Mouse (Mus musculus) hindbrain, embryonic 11.5 days (tissue): Measurements from ENCODE around the gene Cpt1b. TPM values are rescaled to one million over a fixed set of nuclear protein-coding genes. Genes with fewer than 3 reads are reported as not detected.

Experiments used
- ATAC-seq: fragments of 200-750 bp; cut with Nextera tagmentation; 2 replicates; pipeline ENCODE4 v1.8.0; 2017; ENCODE audit warnings: mild to moderate bottlenecking, moderate TSS enrichment, moderate library complexity; ENCODE audit not compliant: low FRiP score
- DNase-seq: peaks from one replicate; pipeline ENCODE4 v3.0.0-alpha.2; 2015; ENCODE audit warnings: low spot score
- H3K27ac ChIP-seq: fragments of 300-500 bp; sonication (generic); 2 replicates; pipeline ENCODE4 v1.5.1; 2014; ENCODE audit warnings: mild to moderate bottlenecking, low read depth, low read length
- H3K27me3 ChIP-seq: fragments of 300-500 bp; sonication (generic); 2 replicates; pipeline ENCODE4 v1.6.1; 2014; ENCODE audit warnings: mild to moderate bottlenecking, low read length, moderate library complexity, mixed read lengths; ENCODE audit not compliant: control insufficient read depth, insufficient read depth
- H3K36me3 ChIP-seq: fragments of 300-500 bp; sonication (generic); 2 replicates; pipeline ENCODE4 v1.6.1; 2014; ENCODE audit warnings: mild to moderate bottlenecking, low read length, moderate library complexity, mixed read lengths; ENCODE audit not compliant: control insufficient read depth, insufficient read depth
- H3K4me1 ChIP-seq: fragments of 300-500 bp; sonication (generic); replicated peaks from 2 replicates; pipeline ENCODE4 v1.6.1; 2014; ENCODE audit warnings: low read length, mixed read lengths; ENCODE audit not compliant: control insufficient read depth, insufficient read depth
- H3K4me2 ChIP-seq: fragments of 300-500 bp; sonication (generic); replicated peaks from 2 replicates; pipeline ENCODE4 v1.6.1; 2014; ENCODE audit warnings: mild to moderate bottlenecking, low read depth, low read length
- H3K4me3 ChIP-seq: fragments of 300-500 bp; sonication (generic); 2 replicates; pipeline ENCODE4 v1.5.1; 2014; ENCODE audit warnings: low read depth, low read length
- H3K9ac ChIP-seq: fragments of 300-500 bp; sonication (generic); 2 replicates; pipeline ENCODE4 v1.6.1; 2014; ENCODE audit warnings: low read depth, low read length
- H3K9me3 ChIP-seq: fragments of 300-500 bp; sonication (generic); 2 replicates; pipeline ENCODE4 v1.6.1; 2016; ENCODE audit warnings: low read length; ENCODE audit not compliant: control insufficient read depth
- WGBS: fragments of 180-500 bp; shearing (Covaris S2); extraction: QIAGEN DNeasy Blood & Tissue Kit; methylation state at CpG from one replicate; pipeline ENCODE4 v1.1.7; 2014; 5-methylcytosine and 5-hydroxymethylcytosine counted together
- polyA plus RNA-seq: library from polyadenylated mRNA; unstranded; fragments of >200 nt; fragmentation: Nextera tagmentation; extraction: Ambion mirVana; gene quantifications from 2 replicates; pipeline ENCODE4 v1.2.1, GENCODE M21; 2014

Gene Cpt1b
- polyA plus RNA-seq, 1 experiment from 2014 or later: 0.93 TPM

DNA sequence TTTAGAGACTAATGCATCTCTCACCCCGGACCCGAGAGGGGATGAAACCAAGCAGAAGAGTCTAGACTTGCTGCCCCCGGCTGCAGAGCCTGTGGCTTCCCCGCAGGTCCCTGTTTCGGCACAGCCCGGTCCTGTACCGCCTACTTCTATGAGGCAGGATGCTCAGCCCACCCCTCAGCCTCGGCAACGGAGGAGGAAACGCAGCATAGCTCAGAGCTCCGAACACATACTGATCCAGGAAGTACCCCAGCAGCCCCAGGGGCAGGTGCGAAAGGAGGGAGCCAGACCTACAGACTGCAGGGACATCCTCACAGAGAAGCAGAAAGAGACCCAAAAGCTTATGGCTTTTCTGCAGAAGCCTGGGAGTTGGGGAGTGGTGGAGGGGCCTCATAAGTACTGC, 38.5 kb downstream of the Cpt1b start:
- ATAC-seq: no peak
- H3K9ac ChIP-seq: no peak overlapping the region
- no peaks in the 10 kb centered on the region for H3K27me3 ChIP-seq
- DNase-seq: no peak
- H3K27ac ChIP-seq: no peak overlapping the region
- 49% methylated on average over 12 of the region's 12 CpGs for WGBS
- no peaks in the 10 kb centered on the region for H3K36me3 ChIP-seq
- H3K4me3 ChIP-seq: no peak overlapping the region
- H3K9me3 ChIP-seq: no peaks in the 10 kb centered on the region
- no peak overlapping the region for H3K4me2 ChIP-seq
- no peaks in the 10 kb centered on the region for H3K4me1 ChIP-seq

DNA sequence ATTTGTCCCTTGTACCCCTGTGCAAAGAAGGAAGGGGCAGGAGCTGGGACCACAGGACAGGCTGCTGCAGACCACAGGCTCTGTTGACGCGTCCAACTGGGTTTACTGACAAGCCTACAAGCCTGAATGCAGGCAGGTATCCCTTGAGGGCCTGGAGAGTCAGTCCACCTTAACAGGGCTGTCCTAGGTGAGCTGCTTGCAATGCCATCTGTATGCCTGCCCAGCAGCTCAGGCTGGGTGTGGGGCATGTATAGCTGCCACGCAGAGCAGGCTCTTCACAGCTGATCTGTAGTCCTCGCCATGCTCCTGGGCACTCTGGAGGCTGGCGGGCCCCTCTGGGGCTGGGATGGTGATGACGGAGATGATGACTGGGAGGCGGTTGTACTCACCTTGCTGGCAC, 41.0 kb downstream of the Cpt1b start, which contains the start of gene Klhdc7b:
TSS of gene Klhdc7b (plus strand) at position 301 of the 400 bp plus-strand sequence.
- Histone ChIP-seq H3K27me3 (peaks cover 1% of the 10 kb centered on the region), H3K27ac (no peak within 1 kb of the TSS)

GRCm38 (mm10) chr15:89379429-89379828, 46.2 kb downstream of the Cpt1b start:
- Histone ChIP-seq H3K9ac (peak overlapping the region; percentile 35), H3K4me2 (peak overlapping the region; percentile 62), H3K27ac (no peak overlapping the region), H3K4me3 (peak overlapping the region; percentile 32), H3K36me3 (no peaks in the 10 kb centered on the region), H3K9me3 (no peaks in the 10 kb centered on the region), H3K27me3 (peaks cover 32% of the 10 kb centered on the region), H3K4me1 (no peaks in the 10 kb centered on the region; the same call in 1 of the 2 replicates)
- ATAC-seq: no peak
- 18% methylated on average over 10 of the region's 10 CpGs for WGBS
- no peak for DNase-seq

More for the DNA sequence above, 41.0 kb downstream of the Cpt1b start, which contains the start of gene Klhdc7b:
- ATAC-seq (no peak), DNase-seq (no peak)
- H3K9ac ChIP-seq: no peak within 1 kb of the TSS
- no peak within 1 kb of the TSS for H3K4me2 ChIP-seq
- no peak within 1 kb of the TSS for H3K4me3 ChIP-seq
- H3K36me3 ChIP-seq: no peaks in the 10 kb centered on the region
- no peaks in the 10 kb centered on the region for H3K9me3 ChIP-seq
- 91% methylated on average over 7 of the region's 7 CpGs for WGBS
- no peaks in the 10 kb centered on the region; the same call in 1 of the 2 replicates for H3K4me1 ChIP-seq

DNA sequence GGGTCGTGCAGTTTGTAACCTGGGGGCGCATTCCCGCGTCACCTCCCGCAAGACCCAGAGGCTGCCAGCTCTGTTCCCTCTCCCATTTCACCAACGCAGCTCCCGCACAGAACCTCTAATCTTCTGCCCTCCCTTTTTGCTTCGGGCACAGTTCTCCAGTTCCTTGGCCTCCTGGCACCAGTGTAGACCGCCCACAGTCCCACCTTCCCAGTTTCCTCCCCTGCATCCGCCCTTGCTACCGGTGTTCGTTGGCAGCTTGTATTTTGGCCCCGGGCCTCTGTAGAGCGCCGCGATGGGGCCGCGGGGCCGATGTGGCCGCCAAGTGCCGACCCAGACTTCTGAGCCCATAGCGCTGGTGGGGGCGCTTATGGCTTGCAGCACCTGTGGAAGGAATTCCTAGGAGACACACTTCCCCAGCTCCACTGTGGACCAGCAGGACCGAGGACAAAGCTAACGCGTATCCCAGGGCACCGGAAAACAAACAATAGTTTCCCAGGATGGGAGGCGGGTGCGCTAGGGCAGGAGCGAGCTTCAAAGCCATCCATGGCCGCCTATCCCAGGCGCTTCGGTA, 46.7 kb downstream of the Cpt1b start, which contains the start of gene Odf3b:
TSS of gene Odf3b (minus strand) at position 452 of the 571 bp plus-strand sequence.
- peak within 1 kb of the TSS; percentile 32 for H3K4me3 ChIP-seq
- H3K36me3 ChIP-seq: no peaks in the 10 kb centered on the region
- DNase-seq (peak; percentile 52), ATAC-seq (no peak; the same call in 1 of the 2 replicates)
- H3K27me3 ChIP-seq: peaks cover 32% of the 10 kb centered on the region
- H3K4me1 ChIP-seq: no peaks in the 10 kb centered on the region; the same call in 1 of the 2 replicates
- under 1% methylated on average over 33 of the region's 33 CpGs for WGBS
- H3K9me3 ChIP-seq: no peaks in the 10 kb centered on the region
- H3K4me2 ChIP-seq: peak within 1 kb of the TSS; percentile 62
- no peak within 1 kb of the TSS for H3K27ac ChIP-seq
- peak within 1 kb of the TSS; percentile 35 for H3K9ac ChIP-seq

- Histone ChIP-seq H3K36me3 (no peaks in the 10 kb centered on the region), H3K27ac (no peak overlapping the region), H3K4me3 (peak overlapping the region; percentile 32), H3K4me1 (peaks cover under 1% of the 10 kb centered on the region), H3K9me3 (no peaks in the 10 kb centered on the region), H3K27me3 (peaks cover 32% of the 10 kb centered on the region), H3K4me2 (peak overlapping the region; percentile 62), H3K9ac (peak overlapping the region; percentile 35)
- DNase-seq: no peak
- no peak for ATAC-seq
- 10% methylated on average over 41 of the region's 46 CpGs for WGBS
These were observed 47.5 kb downstream of the Cpt1b start for GRCm38 (mm10) chr15:89377938-89378828.

- peak; percentile 36 for DNase-seq
- Histone ChIP-seq H3K27ac (no peak overlapping the region), H3K36me3 (no peaks in the 10 kb centered on the region), H3K9me3 (no peaks in the 10 kb centered on the region), H3K9ac (no peak overlapping the region), H3K4me3 (no peak overlapping the region), H3K27me3 (peaks cover 32% of the 10 kb centered on the region), H3K4me2 (no peak overlapping the region), H3K4me1 (peaks cover 4% of the 10 kb centered on the region)
- no peak for ATAC-seq
- 5% methylated on average over 17 of the region's 18 CpGs for WGBS
These were observed 48.3 kb downstream of the Cpt1b start for GRCm38 (mm10) chr15:89377362-89377761.

GRCm38 (mm10) chr15:89376957-89377356, 48.7 kb downstream of the Cpt1b start, which contains the start of gene Tymp:
Gene Tymp, minus strand, starts transcription at chr15:89377039.
- no peaks in the 10 kb centered on the region for H3K36me3 ChIP-seq
- no peak within 1 kb of the TSS for H3K9ac ChIP-seq
- H3K27ac ChIP-seq: no peak within 1 kb of the TSS
- peaks cover 4% of the 10 kb centered on the region for H3K4me1 ChIP-seq
- H3K4me3 ChIP-seq: no peak within 1 kb of the TSS
- no peak for ATAC-seq
- H3K27me3 ChIP-seq: peaks cover 32% of the 10 kb centered on the region
- DNase-seq: no peak
- no peak within 1 kb of the TSS for H3K4me2 ChIP-seq
- H3K9me3 ChIP-seq: no peaks in the 10 kb centered on the region
- 18% methylated on average over 16 of the region's 16 CpGs for WGBS

DNA sequence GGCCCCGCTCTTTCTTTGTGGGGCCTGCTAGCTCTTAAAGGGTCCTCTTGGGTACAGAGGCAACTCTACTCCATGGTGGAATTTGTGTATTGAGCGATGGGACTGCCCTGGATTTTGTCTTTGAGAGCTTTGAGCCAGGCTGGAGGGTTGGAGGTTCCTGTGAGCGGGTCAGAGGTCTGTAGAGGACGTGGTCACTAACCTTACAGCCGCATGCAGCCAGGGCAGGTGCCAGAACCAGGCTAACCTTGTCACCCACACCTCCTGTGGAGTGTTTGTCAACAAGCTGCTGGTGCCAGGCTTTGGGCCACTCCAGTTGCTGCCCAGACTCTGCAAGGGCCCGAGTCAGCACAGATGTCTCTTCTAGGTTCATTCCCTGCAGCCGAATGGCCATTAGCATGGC, 49.6 kb downstream of the Cpt1b start:
- Histone ChIP-seq H3K27me3 (peaks cover 32% of the 10 kb centered on the region), H3K4me1 (peaks cover 4% of the 10 kb centered on the region), H3K4me3 (no peak overlapping the region), H3K27ac (no peak overlapping the region), H3K9ac (no peak overlapping the region), H3K36me3 (peaks cover 5% of the 10 kb centered on the region; the same call in 1 of the 2 replicates), H3K4me2 (no peak overlapping the region), H3K9me3 (no peaks in the 10 kb centered on the region)
- no peak for DNase-seq
- no peak for ATAC-seq
- 87% methylated on average over 7 of the region's 7 CpGs for WGBS
